Mouse (Mus musculus) heart, embryonic 15.5 days (tissue): ENCODE data around the gene Trh. TPM values are rescaled to one million over a fixed set of nuclear protein-coding genes. Genes with fewer than 3 reads are reported as not detected.

Experiments
- ATAC-seq: fragments of 200-750 bp; cut with Nextera tagmentation; replicated peaks from 2 replicates; pipeline ENCODE4 v1.8.0; 2017; ENCODE audit warnings: low read depth, moderate TSS enrichment; ENCODE audit not compliant: insufficient number of reproducible peaks, insufficient read depth, low FRiP score
- H3K27ac ChIP-seq: fragments of 300-500 bp; sonication (generic); 2 replicates; pipeline ENCODE4 v1.5.1; 2015; ENCODE audit warnings: mild to moderate bottlenecking, inconsistent platforms
- H3K27me3 ChIP-seq: fragments of 300-500 bp; sonication (generic); 2 replicates; pipeline ENCODE4 v1.6.1; 2015; ENCODE audit warnings: inconsistent platforms
- H3K36me3 ChIP-seq: fragments of 300-500 bp; sonication (generic); 2 replicates; pipeline ENCODE4 v1.6.1; 2015; ENCODE audit warnings: mild to moderate bottlenecking, inconsistent platforms
- H3K4me1 ChIP-seq: fragments of 300-500 bp; sonication (generic); replicated peaks from 2 replicates; pipeline ENCODE4 v1.6.1; 2015; ENCODE audit warnings: inconsistent platforms
- H3K4me2 ChIP-seq: fragments of 300-500 bp; sonication (generic); 2 replicates; pipeline ENCODE4 v1.6.1; 2015; ENCODE audit warnings: inconsistent platforms, mild to moderate bottlenecking, moderate library complexity
- H3K4me3 ChIP-seq: fragments of 300-500 bp; sonication (generic); 2 replicates; pipeline ENCODE4 v1.5.1; 2015; ENCODE audit warnings: mild to moderate bottlenecking, inconsistent platforms
- H3K9ac ChIP-seq: fragments of 300-500 bp; sonication (generic); 2 replicates; pipeline ENCODE4 v1.6.1; 2015; ENCODE audit warnings: mild to moderate bottlenecking, inconsistent platforms
- H3K9me3 ChIP-seq: fragments of 300-500 bp; sonication (generic); replicated peaks from 2 replicates; pipeline ENCODE4 v1.6.1; 2016; ENCODE audit warnings: inconsistent platforms
- WGBS: fragments of 180-500 bp; shearing (Covaris S2); methylation state at CpG from one replicate; pipeline ENCODE4 v1.1.7; 2015; ENCODE audit warnings: mixed read lengths; 5-methylcytosine and 5-hydroxymethylcytosine counted together
- polyA plus RNA-seq: library from polyadenylated mRNA; unstranded; fragments of >200 nt; fragmentation: Nextera tagmentation; extraction: Ambion mirVana; gene quantifications from 2 replicates; pipeline ENCODE4 v1.2.1, GENCODE M21; 2015

Gene Trh
- polyA plus RNA-seq, 1 experiment from 2014 or later, result 0.20 TPM

DNA sequence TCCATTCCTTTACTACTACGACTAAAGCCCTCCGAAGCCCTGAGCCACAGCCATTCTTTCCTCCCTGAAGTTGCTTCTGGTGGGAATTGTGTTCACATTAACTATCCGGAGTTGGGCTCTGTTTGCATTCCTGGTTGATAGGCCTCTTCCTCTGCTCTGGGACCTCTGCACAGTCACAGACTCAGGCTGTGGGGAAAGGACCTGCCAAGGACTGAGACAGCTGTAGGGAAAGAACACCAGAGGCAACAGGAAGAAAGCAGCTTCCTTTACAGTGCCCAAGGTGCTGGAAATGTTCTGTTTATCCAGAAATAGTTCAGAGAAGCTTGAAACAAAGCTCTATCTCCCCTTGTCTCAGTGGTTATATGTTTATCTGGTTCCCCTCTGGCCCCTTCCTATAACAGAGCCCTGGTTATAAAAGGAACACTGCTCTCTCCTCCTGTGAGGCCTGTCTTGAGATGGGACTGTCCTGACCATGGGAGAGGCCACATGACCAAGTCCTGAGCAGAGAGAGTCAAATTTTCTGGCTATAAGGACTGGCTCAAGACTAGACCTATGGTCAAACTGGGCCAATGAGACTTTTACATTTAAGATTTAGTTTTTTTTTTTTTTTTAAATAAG, 8.9 kb upstream of the Trh start:
- Histone ChIP-seq H3K4me1 (no peaks in the 10 kb centered on the region), H3K36me3 (no peaks in the 10 kb centered on the region), H3K4me2 (no peak overlapping the region), H3K9me3 (peaks cover 4% of the 10 kb centered on the region; the same call in 1 of the 2 replicates), H3K9ac (no peak overlapping the region), H3K27me3 (no peaks in the 10 kb centered on the region), H3K27ac (peak overlapping the region; percentile 44; the same call in 1 of the 2 replicates), H3K4me3 (no peak overlapping the region)
- WGBS, result 44% methylated on average over 3 of the region's 3 CpGs
- peak; percentile 55; the same call in 1 of the 2 replicates for ATAC-seq

DNA sequence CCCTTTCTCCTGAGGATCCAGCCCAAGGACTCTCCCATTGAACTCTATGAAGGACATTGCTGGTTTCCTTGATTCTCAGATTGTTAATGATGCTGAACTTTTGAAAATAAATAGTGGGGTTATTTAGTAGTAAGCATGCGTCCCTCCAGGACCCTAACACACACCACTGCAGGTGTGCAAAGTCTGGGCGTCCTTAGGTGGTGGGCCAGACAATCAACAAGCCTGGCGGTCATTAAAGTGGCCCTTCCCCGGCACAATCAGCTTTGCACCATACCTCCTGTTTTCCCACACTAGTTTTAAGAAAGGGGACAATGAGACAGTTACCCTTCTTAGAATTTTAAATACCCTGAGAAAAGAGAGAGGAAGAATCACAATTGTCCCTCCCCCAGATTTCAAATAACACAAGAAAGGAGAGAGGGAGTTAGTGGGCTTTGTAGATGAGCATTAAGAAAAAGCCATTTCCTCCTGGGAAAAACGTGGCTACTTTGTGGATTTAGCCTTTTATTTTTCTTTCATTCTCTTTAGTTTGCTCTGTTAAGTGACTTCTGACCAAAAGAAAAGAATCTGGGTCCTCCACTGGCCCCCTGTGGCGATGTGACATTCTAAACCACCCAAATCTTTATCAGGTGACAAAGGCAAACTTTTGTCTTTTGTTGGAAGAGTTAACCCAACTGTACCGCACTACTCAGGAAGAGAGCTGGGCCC, 2.9 kb upstream of the Trh start:
- 24% methylated on average over 7 of the region's 7 CpGs for WGBS
- no peaks in the 10 kb centered on the region for H3K36me3 ChIP-seq
- H3K27ac ChIP-seq, result no peak overlapping the region
- no peak overlapping the region for H3K9ac ChIP-seq
- H3K4me1 ChIP-seq, result peaks cover 4% of the 10 kb centered on the region; the same call in 1 of the 2 replicates
- no peaks in the 10 kb centered on the region for H3K9me3 ChIP-seq
- H3K4me3 ChIP-seq, result no peak overlapping the region
- no peak overlapping the region for H3K4me2 ChIP-seq
- H3K27me3 ChIP-seq, result peaks cover 45% of the 10 kb centered on the region
- no peak for ATAC-seq

DNA sequence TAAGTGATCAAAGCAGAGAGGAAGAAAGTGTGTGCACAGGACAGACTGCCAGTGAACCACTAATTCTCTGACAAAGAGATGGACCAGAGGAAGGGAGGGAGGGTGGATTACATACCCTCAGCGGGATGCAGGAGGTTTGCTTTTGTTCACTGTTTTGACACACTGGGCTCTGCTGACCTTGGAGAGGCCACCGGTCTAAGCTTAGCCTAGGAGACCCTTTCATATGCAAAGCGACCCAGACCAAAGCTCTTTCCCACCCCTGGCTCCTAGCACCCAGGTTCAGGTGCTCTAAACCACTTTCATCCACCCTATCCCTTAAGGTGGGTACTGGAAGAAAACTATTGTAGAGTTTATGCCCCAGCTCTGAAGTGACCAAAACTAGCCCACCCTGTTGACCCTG, 1.9 kb upstream of the Trh start:
- Histone ChIP-seq H3K27me3 (peaks cover 49% of the 10 kb centered on the region), H3K9me3 (no peaks in the 10 kb centered on the region)

DNA sequence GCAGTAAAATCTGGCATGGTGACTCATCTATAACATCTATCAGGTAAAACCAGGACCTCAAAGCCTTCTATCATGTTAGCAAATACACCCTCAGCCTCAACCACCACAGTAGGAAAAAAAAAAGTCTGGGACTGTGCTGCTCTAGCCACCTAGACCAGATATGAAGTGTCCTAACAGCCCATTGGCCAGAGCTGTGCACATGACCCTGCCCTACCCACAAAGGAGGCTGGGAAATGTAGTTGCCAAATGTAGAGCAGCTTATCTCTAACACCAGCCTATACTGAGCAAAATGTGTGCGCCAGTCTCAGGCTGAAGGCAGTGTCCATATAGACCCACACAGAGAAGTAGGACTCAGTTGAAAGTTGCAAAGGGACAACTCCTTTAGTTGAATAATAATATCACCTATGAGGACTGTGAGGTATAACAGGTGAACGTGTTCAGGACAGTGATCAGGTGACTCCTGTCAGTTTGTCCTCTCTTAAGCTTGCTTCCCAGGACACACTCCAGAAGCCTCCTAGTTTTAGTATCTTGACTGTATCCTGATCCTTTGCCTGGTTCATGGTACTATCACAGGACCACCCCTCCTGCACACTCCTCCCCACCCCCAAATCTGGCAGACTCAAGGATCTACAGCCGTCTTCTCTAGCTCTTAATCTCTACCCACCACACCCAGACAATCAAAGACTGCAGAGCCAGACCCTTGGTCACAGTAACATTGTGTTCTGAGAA, 3.1 kb downstream of the Trh start:
- peaks cover 4% of the 10 kb centered on the region; the same call in 1 of the 2 replicates for H3K4me1 ChIP-seq
- no peaks in the 10 kb centered on the region for H3K9me3 ChIP-seq
- no peak overlapping the region for H3K9ac ChIP-seq
- H3K27ac ChIP-seq, result no peak overlapping the region
- H3K36me3 ChIP-seq, result no peaks in the 10 kb centered on the region
- peaks cover 42% of the 10 kb centered on the region for H3K27me3 ChIP-seq
- no peak overlapping the region for H3K4me2 ChIP-seq
- peak; percentile 58; the same call in 1 of the 2 replicates for ATAC-seq
- 49% methylated on average over 3 of the region's 3 CpGs for WGBS
- H3K4me3 ChIP-seq, result no peak overlapping the region

More for the DNA sequence above, 1.9 kb upstream of the Trh start:
- Histone ChIP-seq H3K4me3 (no peak overlapping the region), H3K4me2 (no peak overlapping the region), H3K27ac (no peak overlapping the region), H3K36me3 (no peaks in the 10 kb centered on the region), H3K4me1 (peaks cover 4% of the 10 kb centered on the region; the same call in 1 of the 2 replicates), H3K9ac (no peak overlapping the region)
- no peak for ATAC-seq
- 28% methylated on average over 3 of the region's 3 CpGs for WGBS

DNA sequence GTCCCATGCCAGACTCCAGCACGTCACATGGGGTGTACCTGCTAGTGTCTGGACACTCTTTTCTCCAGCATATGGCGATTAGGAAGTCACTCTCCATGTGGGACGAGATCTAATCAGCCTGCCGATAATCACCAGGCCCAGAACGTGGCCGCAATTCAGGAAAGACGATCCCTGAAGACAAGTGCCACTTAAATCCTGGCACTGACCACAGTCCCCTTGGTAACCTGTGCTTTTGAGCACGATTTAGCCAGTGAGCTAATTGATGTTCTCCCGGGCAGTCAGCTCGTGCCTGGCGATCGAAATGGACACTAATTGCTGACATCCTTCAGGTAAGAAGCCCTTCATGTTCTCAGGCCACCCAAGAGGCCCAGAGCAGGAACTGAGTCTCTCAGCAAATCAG, 9.4 kb downstream of the Trh start:
- no peaks in the 10 kb centered on the region for H3K9me3 ChIP-seq
- WGBS, result 55% methylated on average over 12 of the region's 12 CpGs
- no peaks in the 10 kb centered on the region for H3K27me3 ChIP-seq
- H3K4me3 ChIP-seq, result no peak overlapping the region
- no peak overlapping the region for H3K4me2 ChIP-seq
- H3K27ac ChIP-seq, result no peak overlapping the region
- H3K4me1 ChIP-seq, result no peaks in the 10 kb centered on the region
- H3K36me3 ChIP-seq, result no peaks in the 10 kb centered on the region
- H3K9ac ChIP-seq, result no peak overlapping the region
- no peak for ATAC-seq

DNA sequence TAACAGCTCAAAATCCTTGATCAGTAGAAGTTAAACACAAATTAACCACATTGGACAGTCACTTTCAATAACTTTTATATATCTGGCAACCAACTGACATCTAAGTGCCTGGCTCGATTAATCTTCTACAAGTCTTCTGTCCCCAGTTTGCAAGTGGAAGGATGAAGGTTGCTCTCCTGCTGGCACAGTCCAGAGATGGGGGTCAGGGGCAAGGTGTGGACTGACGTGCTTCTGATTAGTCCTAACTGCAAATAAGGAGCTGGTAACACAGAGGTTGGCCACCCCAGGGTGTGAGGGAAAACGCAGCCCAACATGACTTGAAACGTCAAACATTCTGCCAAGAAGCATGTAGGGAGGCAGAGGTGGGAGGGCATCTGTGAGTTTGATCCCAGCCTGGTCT, 12.7 kb downstream of the Trh start:
- WGBS, result 60% methylated on average over 4 of the region's 4 CpGs
- no peak overlapping the region for H3K4me2 ChIP-seq
- no peak for ATAC-seq
- H3K27ac ChIP-seq, result no peak overlapping the region
- H3K36me3 ChIP-seq, result no peaks in the 10 kb centered on the region
- H3K4me1 ChIP-seq, result no peaks in the 10 kb centered on the region
- no peak overlapping the region for H3K9ac ChIP-seq
- no peak overlapping the region for H3K4me3 ChIP-seq
- H3K27me3 ChIP-seq, result no peaks in the 10 kb centered on the region
- no peaks in the 10 kb centered on the region for H3K9me3 ChIP-seq

DNA sequence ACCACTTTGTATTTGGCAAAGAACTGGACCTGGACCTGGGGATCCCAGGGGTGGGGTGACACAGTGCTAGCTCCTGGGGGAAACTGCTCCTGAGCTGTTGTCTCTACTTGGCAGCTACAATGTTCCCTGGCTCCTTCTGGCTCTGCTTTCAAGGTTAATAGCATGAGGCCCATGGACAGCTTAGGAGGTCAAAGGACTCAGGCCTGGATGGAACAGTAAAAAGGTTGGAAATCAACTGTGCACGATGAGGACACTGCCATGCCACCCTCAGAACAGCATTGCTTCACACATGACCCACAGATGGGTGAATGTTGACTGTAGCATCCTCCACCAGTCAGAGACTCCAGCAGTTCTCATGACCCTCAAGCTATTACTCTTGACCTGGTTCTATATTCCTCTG, 13.1 kb downstream of the Trh start:
- H3K4me3 ChIP-seq, result no peak overlapping the region
- 53% methylated on average over 1 of the region's 1 CpGs for WGBS
- H3K27me3 ChIP-seq, result no peaks in the 10 kb centered on the region
- H3K9ac ChIP-seq, result no peak overlapping the region
- H3K36me3 ChIP-seq, result no peaks in the 10 kb centered on the region
- no peak for ATAC-seq
- no peaks in the 10 kb centered on the region for H3K9me3 ChIP-seq
- H3K27ac ChIP-seq, result no peak overlapping the region
- no peaks in the 10 kb centered on the region for H3K4me1 ChIP-seq
- H3K4me2 ChIP-seq, result no peak overlapping the region

DNA sequence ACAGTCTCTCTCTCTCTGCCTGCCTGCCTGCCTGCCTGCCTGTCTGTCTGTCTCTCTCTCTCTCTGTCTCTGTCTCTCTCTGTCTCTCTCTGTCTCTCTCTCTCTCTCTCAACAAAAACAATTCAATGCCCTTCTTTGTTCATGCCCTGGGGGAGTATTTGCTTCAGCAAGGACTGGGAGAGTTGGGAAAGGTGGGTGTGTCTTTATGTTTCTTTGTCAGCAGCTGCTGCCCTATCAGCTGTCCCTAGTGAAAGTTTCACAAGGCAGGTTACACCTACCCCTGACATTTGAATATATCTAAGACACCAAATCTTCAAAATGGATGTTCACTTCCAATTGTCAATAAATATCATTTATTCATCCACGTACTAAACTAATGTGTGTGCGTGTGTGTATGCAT, 14.9 kb downstream of the Trh start:
- H3K27me3 ChIP-seq, result no peaks in the 10 kb centered on the region
- H3K4me3 ChIP-seq, result no peak overlapping the region
- H3K9me3 ChIP-seq, result no peaks in the 10 kb centered on the region
- H3K27ac ChIP-seq, result no peak overlapping the region
- ATAC-seq, result no peak
- H3K4me2 ChIP-seq, result no peak overlapping the region
- H3K36me3 ChIP-seq, result no peaks in the 10 kb centered on the region
- H3K9ac ChIP-seq, result no peak overlapping the region
- WGBS, result 82% methylated on average over 2 of the region's 2 CpGs
- H3K4me1 ChIP-seq, result no peaks in the 10 kb centered on the region

DNA sequence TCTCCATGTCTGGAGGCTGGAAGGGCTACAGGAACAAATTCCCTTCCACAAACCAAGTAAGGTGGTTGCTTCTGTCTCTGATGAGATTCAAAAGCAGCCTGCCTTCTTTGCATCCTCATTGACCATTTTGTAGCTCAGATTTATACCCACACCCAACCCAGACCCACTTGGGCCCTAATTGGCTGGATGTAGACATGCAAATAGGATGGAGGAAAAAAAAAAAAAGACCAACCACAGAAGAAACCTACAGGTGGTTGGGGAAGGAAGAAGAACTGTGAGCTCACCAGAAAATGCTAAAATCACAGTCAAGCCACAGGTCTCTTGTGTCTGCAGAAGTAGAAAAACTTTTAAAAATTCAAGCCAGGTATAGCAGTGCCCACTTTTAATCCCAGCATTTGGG, 15.3 kb downstream of the Trh start:
- Histone ChIP-seq H3K4me3 (no peak overlapping the region), H3K9me3 (no peaks in the 10 kb centered on the region), H3K27ac (no peak overlapping the region), H3K36me3 (no peaks in the 10 kb centered on the region), H3K4me2 (no peak overlapping the region), H3K4me1 (no peaks in the 10 kb centered on the region), H3K9ac (no peak overlapping the region), H3K27me3 (no peaks in the 10 kb centered on the region)
- ATAC-seq, result no peak

DNA sequence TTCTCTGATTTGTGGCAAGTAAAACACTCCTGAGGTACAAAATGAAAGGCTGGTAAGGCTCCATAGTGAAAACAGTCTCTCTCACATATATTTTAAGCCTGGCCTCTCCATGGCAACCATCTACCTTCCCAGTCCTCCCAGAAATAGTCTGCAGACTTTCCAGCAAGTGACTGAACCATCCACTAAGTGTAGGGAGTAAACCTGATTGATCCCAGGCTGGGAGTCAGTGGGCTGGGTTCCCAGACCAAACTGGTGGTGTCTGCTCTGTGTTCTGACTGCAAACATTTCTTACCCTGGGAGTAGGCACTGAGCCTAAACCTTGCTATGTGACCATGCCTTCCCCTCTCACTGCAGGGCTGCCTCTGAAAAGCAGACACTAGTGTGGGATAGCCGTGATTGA, 19.5 kb downstream of the Trh start:
- Histone ChIP-seq H3K27ac (no peak overlapping the region), H3K27me3 (no peaks in the 10 kb centered on the region), H3K9ac (no peak overlapping the region), H3K4me3 (no peak overlapping the region), H3K4me2 (no peak overlapping the region), H3K4me1 (no peaks in the 10 kb centered on the region), H3K9me3 (no peaks in the 10 kb centered on the region), H3K36me3 (no peaks in the 10 kb centered on the region)
- 80% methylated on average over 1 of the region's 1 CpGs for WGBS
- ATAC-seq, result no peak

DNA sequence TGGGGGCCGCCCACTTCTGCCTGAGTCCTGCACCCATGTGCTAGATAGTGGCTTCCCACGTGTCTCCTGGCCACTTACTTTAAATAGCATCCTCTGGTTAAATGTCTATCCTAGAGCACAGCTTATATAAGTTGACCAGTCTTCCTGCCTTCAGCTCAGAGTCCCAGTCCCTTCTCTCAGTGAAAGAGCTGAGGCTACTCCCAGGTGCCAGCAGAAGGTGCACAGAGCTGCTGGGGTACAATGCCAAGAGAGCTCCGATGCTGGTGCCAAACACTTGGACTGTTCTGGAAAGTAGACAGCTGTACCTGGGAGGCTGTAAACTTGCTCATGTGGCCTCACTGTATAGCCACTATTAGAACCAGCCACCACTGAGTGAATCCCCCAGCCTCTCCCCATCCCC, 22.4 kb downstream of the Trh start:
- no peak for ATAC-seq
- H3K27me3 ChIP-seq, result no peaks in the 10 kb centered on the region
- 65% methylated on average over 3 of the region's 3 CpGs for WGBS
- H3K27ac ChIP-seq, result no peak overlapping the region
- no peak overlapping the region for H3K4me3 ChIP-seq
- no peak overlapping the region for H3K4me2 ChIP-seq
- no peaks in the 10 kb centered on the region for H3K9me3 ChIP-seq
- no peaks in the 10 kb centered on the region for H3K36me3 ChIP-seq
- H3K4me1 ChIP-seq, result no peaks in the 10 kb centered on the region
- no peak overlapping the region for H3K9ac ChIP-seq
